Mouse (Mus musculus): ENCODE measurements around the gene Kpna4.

DNA sequence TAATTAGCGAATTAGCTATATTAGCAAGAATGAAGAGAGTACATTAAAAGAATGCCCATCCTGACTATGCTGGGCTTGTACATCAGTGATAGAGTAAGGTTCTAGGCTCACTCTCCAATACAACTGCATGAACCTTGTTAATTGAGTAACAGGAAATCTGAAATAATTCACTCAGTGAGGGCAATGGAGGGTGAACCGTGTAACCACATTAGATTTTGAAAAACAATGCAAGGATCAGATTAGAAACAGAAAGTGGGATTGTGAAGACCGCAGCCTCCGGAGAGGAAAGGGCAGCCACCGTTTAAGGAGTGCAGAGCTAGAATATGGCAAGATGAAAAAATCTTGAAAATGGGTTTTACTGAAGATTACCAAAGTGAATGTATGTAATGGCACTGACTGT is 85.6 kb downstream of the Kpna4 start:
- TF ChIP-seq POLR2A (IDR thresholded peaks at IDR 0.05; ENCODE audit: low read depth, low read length) (no peak), CTCF (IDR thresholded peaks at IDR 0.05; ENCODE audit: extremely low read depth, insufficient read length, insufficient replicate concordance, low read depth, low read length) (no peak)
